Mouse (Mus musculus): ENCODE data around the gene Gpc1. TPM values are rescaled to one million over a fixed set of nuclear protein-coding genes. Genes with fewer than 3 reads are reported as not detected.
A peak's percentile ranks its signal among the peaks of the same experiment; 100 is the strongest.

Gpc1 gene
- polyA plus RNA-seq, 1 experiment from 2014 or later: 66.1 TPM

GRCm38 (mm10) chr1:92837931-92838833, 6.7 kb downstream of the Gpc1 start:
- Histone ChIP-seq H3K9me3 (no peaks in the 10 kb centered on the region), H3K27ac (no peak overlapping the region), H3K4me1 (peaks cover 24% of the 10 kb centered on the region), H3K4me2 (no peak overlapping the region), H3K4me3 (no peak overlapping the region), H3K27me3 (no peaks in the 10 kb centered on the region), H3K36me3 (no peaks in the 10 kb centered on the region; the same call in 1 of the 2 replicates), H3K9ac (peak overlapping the region; percentile 40; the same call in 1 of the 2 replicates)
- WGBS: 69% methylated on average over 14 of the region's 14 CpGs
- no peak for ATAC-seq (ENCODE audit: insufficient number of reproducible peaks, insufficient read depth, low FRiP score, low TSS enrichment, low read depth)

DNA sequence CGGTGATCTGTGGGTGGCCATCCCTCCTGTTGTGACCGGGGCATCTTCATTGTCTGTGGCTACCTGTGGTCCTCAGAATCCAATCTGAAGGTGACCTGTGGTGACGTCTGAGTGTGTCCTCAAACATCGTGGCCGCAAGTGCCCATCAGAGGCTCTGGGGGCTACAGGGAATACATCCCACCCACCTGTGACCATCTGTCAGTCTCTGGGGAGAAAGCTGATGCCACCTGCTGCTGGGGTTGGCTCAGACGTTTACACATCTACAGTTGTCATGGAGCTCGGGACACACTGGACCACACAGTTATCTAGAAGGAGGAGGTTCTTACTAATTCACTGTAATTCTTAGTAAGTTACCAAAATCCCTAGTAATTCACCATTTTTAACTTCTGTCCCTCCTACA, 7.8 kb downstream of the Gpc1 start:
- Histone ChIP-seq H3K9ac (no peak overlapping the region), H3K36me3 (no peaks in the 10 kb centered on the region; the same call in 1 of the 2 replicates), H3K4me2 (no peak overlapping the region), H3K27ac (no peak overlapping the region), H3K9me3 (no peaks in the 10 kb centered on the region), H3K4me3 (no peak overlapping the region), H3K4me1 (peaks cover 13% of the 10 kb centered on the region), H3K27me3 (no peaks in the 10 kb centered on the region)
- ATAC-seq (ENCODE audit: insufficient number of reproducible peaks, insufficient read depth, low FRiP score, low TSS enrichment, low read depth): no peak
- 84% methylated on average over 7 of the region's 7 CpGs for WGBS

GRCm38 (mm10) chr1:92840231-92840890, 8.9 kb downstream of the Gpc1 start:
- H3K4me1 ChIP-seq: peaks cover 10% of the 10 kb centered on the region
- 77% methylated on average over 8 of the region's 8 CpGs for WGBS
- H3K9me3 ChIP-seq: no peaks in the 10 kb centered on the region
- H3K36me3 ChIP-seq: no peaks in the 10 kb centered on the region; the same call in 1 of the 2 replicates
- no peak overlapping the region for H3K4me2 ChIP-seq
- no peaks in the 10 kb centered on the region for H3K27me3 ChIP-seq
- no peak for ATAC-seq (ENCODE audit: insufficient number of reproducible peaks, insufficient read depth, low FRiP score, low TSS enrichment, low read depth)
- H3K27ac ChIP-seq: no peak overlapping the region
- no peak overlapping the region for H3K9ac ChIP-seq
- H3K4me3 ChIP-seq: no peak overlapping the region

DNA sequence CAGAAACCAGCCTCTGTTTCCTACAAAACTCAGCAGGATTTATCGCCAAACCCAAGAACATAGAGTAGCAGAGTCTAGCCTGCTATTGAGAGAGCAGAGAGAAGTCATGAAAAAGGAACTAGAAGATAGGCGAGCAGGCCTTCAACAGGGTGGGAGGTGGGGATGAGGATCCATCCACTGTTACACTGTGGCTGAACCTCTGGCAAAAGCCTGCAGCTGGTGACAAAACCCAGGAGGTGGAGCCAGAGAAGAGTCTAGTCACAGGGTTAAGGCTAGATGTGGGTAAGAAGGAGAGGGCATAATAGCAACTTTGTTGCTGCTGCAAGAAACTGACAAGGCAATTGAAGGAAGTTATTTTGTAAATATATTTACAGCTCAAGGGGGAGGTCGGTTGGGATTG, 10.0 kb downstream of the Gpc1 start:
- no peak overlapping the region for H3K9ac ChIP-seq
- H3K4me2 ChIP-seq: no peak overlapping the region
- no peak overlapping the region for H3K27ac ChIP-seq
- no peaks in the 10 kb centered on the region; the same call in 1 of the 2 replicates for H3K36me3 ChIP-seq
- H3K27me3 ChIP-seq: no peaks in the 10 kb centered on the region
- H3K9me3 ChIP-seq: no peaks in the 10 kb centered on the region
- WGBS: 75% methylated on average over 3 of the region's 3 CpGs
- ATAC-seq (ENCODE audit: insufficient number of reproducible peaks, insufficient read depth, low FRiP score, low TSS enrichment, low read depth): no peak
- H3K4me1 ChIP-seq: peaks cover 17% of the 10 kb centered on the region
- H3K4me3 ChIP-seq: no peak overlapping the region

GRCm38 (mm10) chr1:92845889-92846288, 14.4 kb downstream of the Gpc1 start:
- H3K9ac ChIP-seq: no peak overlapping the region
- H3K4me3 ChIP-seq: no peak overlapping the region
- no peaks in the 10 kb centered on the region for H3K9me3 ChIP-seq
- no peak overlapping the region for H3K4me2 ChIP-seq
- no peak for ATAC-seq (ENCODE audit: insufficient number of reproducible peaks, insufficient read depth, low FRiP score, low TSS enrichment, low read depth)
- H3K27me3 ChIP-seq: no peaks in the 10 kb centered on the region
- H3K36me3 ChIP-seq: peaks cover 3% of the 10 kb centered on the region; the same call in 1 of the 2 replicates
- no peak overlapping the region for H3K27ac ChIP-seq
- 74% methylated on average over 7 of the region's 7 CpGs for WGBS
- peaks cover 47% of the 10 kb centered on the region for H3K4me1 ChIP-seq

- Histone ChIP-seq H3K4me2 (peak overlapping the region; percentile 74), H3K27me3 (no peaks in the 10 kb centered on the region), H3K4me1 (peaks cover 49% of the 10 kb centered on the region), H3K36me3 (peaks cover 9% of the 10 kb centered on the region), H3K9ac (peak overlapping the region; percentile 66), H3K4me3 (peak overlapping the region; percentile 43), H3K9me3 (no peaks in the 10 kb centered on the region), H3K27ac (peak overlapping the region; percentile 64; the same call in 1 of the 2 replicates)
- no peak; the same call in 1 of the 2 replicates for ATAC-seq (ENCODE audit: insufficient number of reproducible peaks, insufficient read depth, low FRiP score, low TSS enrichment, low read depth)
- WGBS: 11% methylated on average over 38 of the region's 41 CpGs
These were observed 16.7 kb downstream of the Gpc1 start for GRCm38 (mm10) chr1:92847873-92848839.

- Histone ChIP-seq H3K27me3 (no peaks in the 10 kb centered on the region), H3K4me2 (peak overlapping the region; percentile 74), H3K4me3 (peak overlapping the region; percentile 43), H3K27ac (0 out of 2 replicates have a peak overlapping the region, but pooled peaks have one; percentile 64), H3K36me3 (peaks cover 22% of the 10 kb centered on the region), H3K4me1 (peaks cover 49% of the 10 kb centered on the region), H3K9me3 (no peaks in the 10 kb centered on the region), H3K9ac (peak overlapping the region; percentile 66; the same call in 1 of the 2 replicates)
- 77% methylated on average over 2 of the region's 2 CpGs for WGBS
- no peak for ATAC-seq (ENCODE audit: insufficient number of reproducible peaks, insufficient read depth, low FRiP score, low TSS enrichment, low read depth)
These were observed 18.0 kb downstream of the Gpc1 start for GRCm38 (mm10) chr1:92849491-92849890.

- Histone ChIP-seq H3K4me1 (peaks cover 49% of the 10 kb centered on the region), H3K36me3 (peaks cover 28% of the 10 kb centered on the region), H3K4me3 (no peak overlapping the region), H3K27ac (no peak overlapping the region), H3K9ac (0 out of 2 replicates have a peak overlapping the region, but pooled peaks have one; percentile 22), H3K9me3 (no peaks in the 10 kb centered on the region), H3K27me3 (no peaks in the 10 kb centered on the region), H3K4me2 (peak overlapping the region; percentile 74)
- no peak for ATAC-seq (ENCODE audit: insufficient number of reproducible peaks, insufficient read depth, low FRiP score, low TSS enrichment, low read depth)
- WGBS: 54% methylated on average over 13 of the region's 13 CpGs
These were observed 18.6 kb downstream of the Gpc1 start for GRCm38 (mm10) chr1:92849938-92850574.

DNA sequence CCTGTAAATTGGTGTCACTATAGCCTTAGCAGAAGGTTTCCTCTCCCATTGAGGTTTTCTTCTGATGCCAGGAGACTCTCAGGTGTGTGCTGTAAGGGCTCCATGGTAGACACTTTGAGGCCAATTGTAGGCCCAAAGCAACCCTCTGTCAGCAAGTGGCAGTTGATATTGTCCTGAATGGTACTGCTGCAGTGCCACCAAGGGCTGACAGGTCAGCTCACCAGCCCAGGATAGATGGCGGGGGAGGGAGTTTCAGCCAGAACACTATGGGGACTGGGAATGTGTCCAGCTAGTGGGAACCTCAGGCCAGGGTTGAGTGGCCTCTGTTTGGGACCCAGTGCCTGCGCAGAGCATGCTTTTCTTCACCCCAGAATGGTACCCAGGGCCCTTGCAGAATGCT, 21.0 kb downstream of the Gpc1 start:
- Histone ChIP-seq H3K9me3 (no peaks in the 10 kb centered on the region), H3K4me1 (peaks cover 36% of the 10 kb centered on the region), H3K27me3 (no peaks in the 10 kb centered on the region), H3K36me3 (peaks cover 52% of the 10 kb centered on the region), H3K9ac (no peak overlapping the region), H3K27ac (no peak overlapping the region), H3K4me3 (no peak overlapping the region), H3K4me2 (no peak overlapping the region)
- WGBS: 92% methylated on average over 2 of the region's 2 CpGs
- no peak for ATAC-seq (ENCODE audit: insufficient number of reproducible peaks, insufficient read depth, low FRiP score, low TSS enrichment, low read depth)

GRCm38 (mm10) chr1:92861503-92861902, 30.1 kb downstream of the Gpc1 start:
- Histone ChIP-seq H3K27ac (no peak overlapping the region), H3K9me3 (no peaks in the 10 kb centered on the region), H3K27me3 (no peaks in the 10 kb centered on the region), H3K4me2 (no peak overlapping the region), H3K9ac (no peak overlapping the region), H3K36me3 (peaks cover 39% of the 10 kb centered on the region), H3K4me1 (peaks cover 13% of the 10 kb centered on the region), H3K4me3 (no peak overlapping the region)
- WGBS: 67% methylated on average over 6 of the region's 6 CpGs
- no peak for ATAC-seq (ENCODE audit: insufficient number of reproducible peaks, insufficient read depth, low FRiP score, low TSS enrichment, low read depth)

Data from embryonic facial prominence, embryonic 13.5 days (tissue).